Mouse (Mus musculus): ENCODE measurements around the gene Yaf2. TPM values are rescaled to one million over a fixed set of nuclear protein-coding genes. Genes with fewer than 3 reads are reported as not detected.

Yaf2 gene
- polyA plus RNA-seq, 1 experiment from 2014 or later, result 106 TPM

DNA sequence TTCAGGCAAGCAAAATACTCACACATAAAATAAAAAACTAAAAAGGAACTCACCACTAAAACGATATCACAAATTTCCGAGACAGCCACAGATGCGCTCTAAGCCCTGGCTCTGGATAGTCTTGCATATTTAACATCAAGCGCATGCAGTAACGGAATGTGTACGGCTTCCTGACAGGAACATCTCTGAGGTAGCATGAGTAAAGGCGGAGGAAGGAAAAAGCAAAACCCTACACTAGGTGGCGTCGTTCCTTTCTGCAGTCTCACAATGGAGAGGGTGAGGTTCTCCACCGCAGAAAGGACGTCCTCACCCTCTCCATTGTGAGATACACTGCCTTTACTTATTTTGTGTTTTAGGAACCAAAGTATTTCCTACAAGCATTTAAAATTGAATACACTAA is 53.4 kb downstream of the Yaf2 start:
- H3K36me3 ChIP-seq, result peaks cover 56% of the 10 kb centered on the region
- DNase-seq (ENCODE audit: low spot score), result no peak
- WGBS, result 77% methylated on average over 11 of the region's 11 CpGs
- no peak overlapping the region for H3K27ac ChIP-seq
- no peaks in the 10 kb centered on the region for H3K9me3 ChIP-seq (replicated peaks)
- H3K4me1 ChIP-seq, result no peaks in the 10 kb centered on the region
- no peaks in the 10 kb centered on the region for H3K27me3 ChIP-seq (ENCODE audit: low read depth, poor library complexity, severe bottlenecking)
- no peak overlapping the region for H3K4me3 ChIP-seq

DNA sequence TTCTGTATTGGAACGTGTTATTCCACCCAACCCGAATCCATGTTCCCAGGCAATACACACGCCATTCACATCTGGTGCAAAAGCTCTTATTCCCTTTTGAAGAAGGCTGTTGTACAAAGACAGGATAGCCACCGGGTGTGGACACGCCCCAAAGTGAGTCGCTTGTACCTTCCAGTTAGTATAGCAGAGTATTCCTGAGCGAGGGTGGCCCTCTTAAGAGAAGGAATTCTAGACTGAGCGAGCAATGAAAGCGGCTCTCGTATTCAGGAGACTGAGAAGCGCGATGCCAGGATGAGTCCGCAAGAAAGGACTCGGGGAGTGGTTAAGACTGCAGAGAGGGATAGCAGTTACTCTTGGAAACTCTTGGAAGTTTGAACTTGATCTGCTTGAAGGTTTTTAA is 60.5 kb downstream of the Yaf2 start:
- Histone ChIP-seq H3K27ac (0 out of 2 replicates have a peak overlapping the region, but pooled peaks have one; percentile 94), H3K4me3 (peak overlapping the region; percentile 85), H3K36me3 (peaks cover 15% of the 10 kb centered on the region), H3K4me1 (peaks cover 28% of the 10 kb centered on the region), H3K9me3 (replicated peaks) (no peaks in the 10 kb centered on the region), H3K27me3 (ENCODE audit: low read depth, poor library complexity, severe bottlenecking) (no peaks in the 10 kb centered on the region)
- WGBS, result 7% methylated on average over 14 of the region's 14 CpGs
- DNase-seq (ENCODE audit: low spot score), result no peak

GRCm38 (mm10) chr15:93275623-93276022 is 61.1 kb downstream of the Yaf2 start:
- Histone ChIP-seq H3K4me1 (peaks cover 28% of the 10 kb centered on the region), H3K36me3 (peaks cover 9% of the 10 kb centered on the region), H3K27me3 (ENCODE audit: low read depth, poor library complexity, severe bottlenecking) (no peaks in the 10 kb centered on the region), H3K4me3 (peak overlapping the region; percentile 85), H3K9me3 (replicated peaks) (no peaks in the 10 kb centered on the region), H3K27ac (peak overlapping the region; percentile 94; the same call in 1 of the 2 replicates)
- WGBS, result under 1% methylated on average over 21 of the region's 21 CpGs
- DNase-seq (ENCODE audit: low spot score), result peak; percentile 61

DNA sequence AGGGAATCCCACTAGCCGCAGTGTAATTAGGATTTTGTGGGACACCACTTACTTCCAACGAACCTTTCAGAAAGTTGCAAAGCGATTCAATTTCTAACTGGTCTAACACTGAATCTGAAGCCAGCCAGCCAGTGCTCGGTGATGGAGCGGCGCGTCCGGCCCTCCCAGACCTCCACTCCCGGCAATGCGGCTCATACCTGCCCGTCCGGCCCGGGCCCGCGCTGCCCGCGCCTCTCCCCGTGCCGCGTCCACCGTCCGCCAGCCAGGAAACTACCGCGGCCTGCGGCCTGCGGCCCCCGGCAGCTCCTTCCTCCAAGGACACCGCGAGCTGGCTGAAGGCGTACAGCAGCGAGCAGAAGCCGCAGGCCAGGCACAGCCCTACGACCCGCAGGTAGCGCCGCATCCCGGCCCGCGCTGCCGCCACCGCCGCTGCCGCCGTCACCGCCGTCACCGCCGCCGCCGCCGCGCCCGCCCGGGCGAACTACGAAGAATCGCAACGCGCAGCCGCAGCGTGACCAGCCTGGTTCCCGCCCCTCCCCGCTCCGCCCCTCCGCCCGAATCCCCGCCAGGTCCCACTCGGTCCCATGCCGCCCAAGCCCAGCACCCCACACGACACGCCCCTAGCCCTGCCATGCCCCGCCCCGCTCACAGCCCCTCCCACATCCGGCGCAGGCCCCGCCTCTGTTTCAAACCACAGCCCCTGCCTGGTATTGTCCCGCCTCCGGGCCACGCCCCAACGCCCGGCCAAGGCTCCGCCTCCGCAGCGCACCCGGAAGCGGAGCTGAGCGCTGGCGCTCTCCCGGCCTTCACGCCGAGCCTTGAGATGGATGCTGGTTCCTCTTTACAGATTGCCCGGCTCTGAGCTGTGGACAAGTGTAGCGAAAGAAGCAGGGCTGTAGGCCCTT is 61.8 kb downstream of the Yaf2 start, which contains the start of gene Gxylt1:
Gene Gxylt1, minus strand, starts transcription at position 501 of the 905 bp plus-strand sequence.
- peak; percentile 100 for DNase-seq (ENCODE audit: low spot score)
- Histone ChIP-seq H3K36me3 (peaks cover 13% of the 10 kb centered on the region), H3K27me3 (ENCODE audit: low read depth, poor library complexity, severe bottlenecking) (no peaks in the 10 kb centered on the region), H3K4me1 (peaks cover 28% of the 10 kb centered on the region), H3K9me3 (replicated peaks) (no peaks in the 10 kb centered on the region), H3K27ac (peak within 1 kb of the TSS; percentile 94), H3K4me3 (peak within 1 kb of the TSS; percentile 85)
- WGBS, result under 1% methylated on average over 74 of the region's 93 CpGs

DNA sequence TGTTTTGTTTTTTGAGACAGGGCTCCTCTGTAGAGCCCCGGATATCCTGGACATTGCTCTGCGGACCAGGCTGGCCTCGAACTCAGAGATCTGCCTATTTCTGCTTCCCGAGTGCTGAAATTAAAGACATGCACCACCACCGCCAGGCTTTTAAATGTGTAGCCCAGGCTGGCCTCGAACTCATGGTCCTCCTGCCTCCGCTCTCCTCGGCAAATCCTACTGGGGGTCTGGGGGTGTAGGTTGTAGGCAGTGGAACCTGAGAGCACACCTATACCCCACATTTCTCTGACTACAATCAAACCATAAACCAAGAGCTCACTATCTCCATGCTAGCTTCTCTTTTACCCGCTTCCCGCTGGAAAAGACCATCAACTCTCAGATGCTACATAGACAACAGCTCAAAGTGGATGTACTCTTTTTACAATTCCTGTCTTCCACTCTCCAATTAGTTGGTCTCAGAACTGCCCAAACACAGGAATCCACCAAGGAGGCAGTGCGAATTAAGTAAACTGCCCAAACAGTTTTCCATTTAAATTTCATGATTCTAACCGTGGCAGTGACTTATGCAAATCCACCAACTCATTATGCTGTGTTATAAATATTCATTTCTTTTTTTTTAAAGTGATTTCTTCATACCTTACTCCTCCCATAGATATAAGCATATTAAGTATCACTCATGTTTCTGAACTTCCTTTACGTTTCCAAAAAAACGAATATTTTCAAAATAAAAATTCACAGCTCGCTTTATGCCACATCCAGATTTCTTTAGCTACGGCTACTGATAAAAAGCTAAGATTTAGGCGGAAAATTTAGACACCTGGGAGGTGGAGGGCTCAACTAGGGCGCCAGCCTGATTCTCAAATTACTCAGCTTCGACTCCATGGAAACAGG is 62.7 kb downstream of the Yaf2 start:
- Histone ChIP-seq H3K9me3 (replicated peaks) (no peaks in the 10 kb centered on the region), H3K4me1 (peaks cover 28% of the 10 kb centered on the region), H3K36me3 (peaks cover 16% of the 10 kb centered on the region), H3K27me3 (ENCODE audit: low read depth, poor library complexity, severe bottlenecking) (no peaks in the 10 kb centered on the region), H3K27ac (peak overlapping the region; percentile 94), H3K4me3 (peak overlapping the region; percentile 85)
- WGBS, result 46% methylated on average over 19 of the region's 19 CpGs
- DNase-seq (ENCODE audit: low spot score), result no peak

DNA sequence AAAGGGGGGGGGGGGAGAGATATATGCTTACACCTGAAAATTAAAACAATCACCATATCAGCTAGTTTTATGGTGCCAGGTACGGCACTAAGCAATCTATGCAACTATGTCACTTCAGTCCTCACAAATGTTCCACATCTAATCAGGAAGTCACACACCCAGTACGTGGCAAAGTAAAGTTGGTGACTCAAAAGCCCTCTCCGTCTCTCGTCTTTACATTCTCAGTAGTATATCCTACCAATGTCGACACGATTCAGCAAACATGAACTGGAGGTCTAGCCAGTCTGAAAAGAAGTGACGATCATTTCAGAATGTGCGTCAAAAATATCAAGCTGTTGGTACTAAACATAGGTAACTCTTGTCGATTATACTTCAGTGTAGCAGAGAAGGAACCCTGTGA is 63.8 kb downstream of the Yaf2 start:
- H3K4me3 ChIP-seq, result no peak overlapping the region

GRCm38 (mm10) chr15:93270289-93270855 is 66.4 kb downstream of the Yaf2 start:
- Histone ChIP-seq H3K4me3 (no peak overlapping the region), H3K27me3 (ENCODE audit: low read depth, poor library complexity, severe bottlenecking) (no peaks in the 10 kb centered on the region), H3K36me3 (peaks cover 13% of the 10 kb centered on the region), H3K27ac (no peak overlapping the region), H3K9me3 (replicated peaks) (no peaks in the 10 kb centered on the region), H3K4me1 (peaks cover 27% of the 10 kb centered on the region)
- DNase-seq (ENCODE audit: low spot score), result no peak
- 83% methylated on average over 9 of the region's 9 CpGs for WGBS

More for the DNA sequence above, 63.8 kb downstream of the Yaf2 start:
- DNase-seq (ENCODE audit: low spot score), result no peak
- H3K27ac ChIP-seq, result no peak overlapping the region
- WGBS, result 93% methylated on average over 9 of the region's 9 CpGs
- H3K4me1 ChIP-seq, result peaks cover 28% of the 10 kb centered on the region
- H3K9me3 ChIP-seq (replicated peaks), result no peaks in the 10 kb centered on the region
- H3K36me3 ChIP-seq, result peaks cover 13% of the 10 kb centered on the region
- no peaks in the 10 kb centered on the region for H3K27me3 ChIP-seq (ENCODE audit: low read depth, poor library complexity, severe bottlenecking)

- Histone ChIP-seq H3K9me3 (replicated peaks) (no peaks in the 10 kb centered on the region), H3K27ac (no peak overlapping the region), H3K27me3 (ENCODE audit: low read depth, poor library complexity, severe bottlenecking) (no peaks in the 10 kb centered on the region), H3K4me1 (peaks cover 27% of the 10 kb centered on the region), H3K36me3 (peaks cover 17% of the 10 kb centered on the region), H3K4me3 (no peak overlapping the region)
- DNase-seq (ENCODE audit: low spot score), result no peak
- WGBS, result 97% methylated on average over 7 of the region's 7 CpGs
Observed at GRCm38 (mm10) chr15:93269572-93269971, 67.2 kb downstream of the Yaf2 start.

DNA sequence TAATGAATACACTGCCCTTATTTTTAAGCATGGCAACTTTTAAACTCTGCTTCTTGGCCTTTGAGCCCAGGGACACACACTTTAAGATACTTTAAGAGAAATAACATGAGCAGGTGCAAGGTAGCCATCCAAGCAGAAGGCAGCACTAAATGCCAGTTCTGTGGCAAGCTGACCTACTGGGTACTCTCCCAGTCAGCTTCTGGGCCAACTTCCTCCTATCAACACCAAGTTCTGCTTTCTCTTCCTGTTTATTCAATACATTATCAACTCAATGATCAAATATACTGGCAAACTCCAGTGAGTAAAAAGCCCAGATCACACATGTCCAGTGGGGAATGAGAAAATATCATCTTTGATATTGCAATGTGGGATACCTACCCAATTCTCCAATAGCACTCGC is 68.7 kb downstream of the Yaf2 start:
- WGBS, result 100% methylated on average over 1 of the region's 1 CpGs
- no peak overlapping the region for H3K27ac ChIP-seq

GRCm38 (mm10) chr15:93267479-93267878 is 69.3 kb downstream of the Yaf2 start:
- Histone ChIP-seq H3K4me1 (peaks cover 10% of the 10 kb centered on the region), H3K27me3 (ENCODE audit: low read depth, poor library complexity, severe bottlenecking) (no peaks in the 10 kb centered on the region), H3K9me3 (replicated peaks) (no peaks in the 10 kb centered on the region), H3K4me3 (no peak overlapping the region), H3K36me3 (peaks cover 17% of the 10 kb centered on the region), H3K27ac (no peak overlapping the region)
- DNase-seq (ENCODE audit: low spot score), result no peak
- WGBS, result 89% methylated on average over 8 of the region's 8 CpGs

More for the DNA sequence above, 68.7 kb downstream of the Yaf2 start:
- no peak for DNase-seq (ENCODE audit: low spot score)
- Histone ChIP-seq H3K4me1 (peaks cover 15% of the 10 kb centered on the region), H3K9me3 (replicated peaks) (no peaks in the 10 kb centered on the region), H3K4me3 (no peak overlapping the region), H3K36me3 (peaks cover 17% of the 10 kb centered on the region), H3K27me3 (ENCODE audit: low read depth, poor library complexity, severe bottlenecking) (no peaks in the 10 kb centered on the region)

GRCm38 (mm10) chr15:93266361-93266760 is 70.4 kb downstream of the Yaf2 start:
- Histone ChIP-seq H3K27me3 (ENCODE audit: low read depth, poor library complexity, severe bottlenecking) (no peaks in the 10 kb centered on the region), H3K27ac (no peak overlapping the region), H3K4me3 (no peak overlapping the region), H3K4me1 (peaks cover 9% of the 10 kb centered on the region), H3K9me3 (replicated peaks) (no peaks in the 10 kb centered on the region), H3K36me3 (peaks cover 20% of the 10 kb centered on the region)
- no peak for DNase-seq (ENCODE audit: low spot score)
- 85% methylated on average over 16 of the region's 16 CpGs for WGBS

GRCm38 (mm10) chr15:93265728-93266127 is 71.0 kb downstream of the Yaf2 start:
- no peak for DNase-seq (ENCODE audit: low spot score)
- Histone ChIP-seq H3K27me3 (ENCODE audit: low read depth, poor library complexity, severe bottlenecking) (no peaks in the 10 kb centered on the region), H3K27ac (no peak overlapping the region), H3K9me3 (replicated peaks) (no peaks in the 10 kb centered on the region), H3K4me3 (no peak overlapping the region), H3K4me1 (peaks cover 9% of the 10 kb centered on the region), H3K36me3 (peaks cover 25% of the 10 kb centered on the region)
- 83% methylated on average over 2 of the region's 2 CpGs for WGBS

All from limb, embryonic 10.5 days (tissue).